Mouse (Mus musculus): ENCODE measurements around the gene Pde4d.

The Pde4d gene

GRCm38 (mm10) chr13:109560261-109560660, 1110.5 kb downstream of the Pde4d start:
- CTCF ChIA-PET = interaction anchor here in 1 of 4 experiments (0.6 kb wide), 1 partner anchor 1715 kb away, joined by 3 read pairs; no protein-coding TSS in a partner anchor
- POLR2A ChIA-PET = interaction anchor here in 1 of 4 experiments (0.5 kb wide), 1 partner anchor 301 kb away, joined by 3 read pairs; no protein-coding TSS in a partner anchor

GRCm38 (mm10) chr13:109568638-109569468, 1119.1 kb downstream of the Pde4d start:
- ChIA-PET CTCF (no interaction called here), POLR2A (no interaction called here)

- ChIA-PET CTCF (no interaction called here), POLR2A (no interaction called here)
These were observed 1119.7 kb downstream of the Pde4d start for GRCm38 (mm10) chr13:109569491-109569890.

DNA sequence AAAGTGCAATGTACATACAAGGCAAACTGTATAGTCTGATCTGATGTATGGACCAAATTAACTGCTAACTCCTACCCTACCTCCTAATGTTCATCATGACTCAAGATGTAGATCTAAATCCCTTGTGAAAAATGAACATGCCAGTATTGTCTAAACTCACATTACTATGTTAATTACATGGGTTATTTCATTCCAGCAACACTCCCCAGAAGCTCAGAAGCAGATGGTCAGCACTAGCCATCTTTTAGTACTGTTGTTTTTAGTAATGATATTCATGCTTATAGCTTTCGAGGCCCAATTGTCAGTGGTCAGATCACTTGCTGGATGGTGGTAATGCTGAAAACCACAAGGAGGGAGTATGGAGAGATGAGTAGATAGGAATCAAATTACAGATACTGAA, 1127.0 kb downstream of the Pde4d start:
- CTCF ChIA-PET = no interaction called here

DNA sequence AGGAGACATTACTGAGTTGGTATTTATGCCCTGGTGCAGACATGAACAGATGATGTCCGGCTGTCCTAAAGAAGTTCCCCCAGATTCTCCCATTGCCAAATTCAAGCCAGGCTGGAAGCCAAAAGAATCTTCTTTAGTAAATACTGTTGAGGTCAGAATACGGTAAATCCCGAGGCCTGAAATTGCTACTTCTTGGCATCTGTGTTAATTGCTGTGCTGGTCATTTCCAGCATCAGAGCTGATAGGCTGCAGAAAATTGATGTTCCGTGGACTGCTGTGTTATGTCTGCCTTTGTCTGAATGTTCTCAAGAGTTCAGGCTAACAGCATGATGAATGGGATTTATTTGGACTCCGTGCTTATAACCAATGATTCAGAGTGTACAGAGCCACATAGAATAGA, 1127.7 kb downstream of the Pde4d start:
- ChIA-PET CTCF (no interaction called here), POLR2A (interaction anchor here in 1 of 4 experiments (0.6 kb wide), 1 partner anchor 198 kb away, joined by 4 read pairs; no protein-coding TSS in a partner anchor)

More for the DNA sequence above, 1127.0 kb downstream of the Pde4d start:
- POLR2A ChIA-PET = interaction anchor here in 1 of 4 experiments (0.6 kb wide), 1 partner anchor 199 kb away, joined by 4 read pairs; no protein-coding TSS in a partner anchor

DNA sequence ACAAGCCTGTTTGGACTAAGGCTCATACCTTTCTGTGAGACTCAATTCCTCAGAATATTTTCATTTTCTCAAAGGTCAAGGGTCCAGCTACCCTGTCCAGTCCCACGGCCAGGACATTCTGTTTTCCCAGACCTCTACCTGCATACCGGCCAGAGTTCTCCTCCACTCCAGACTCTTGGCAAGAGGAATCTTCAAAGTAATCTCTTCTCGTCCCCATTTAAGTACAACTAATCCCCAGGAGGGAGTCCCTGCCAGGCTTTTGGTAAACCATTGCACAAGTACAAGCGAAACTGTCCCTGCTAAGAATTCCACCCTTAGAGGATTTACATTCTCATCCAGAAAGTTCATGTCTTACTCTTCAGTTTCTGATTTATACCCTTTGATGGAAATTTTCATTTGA, 1128.2 kb downstream of the Pde4d start:
- ChIA-PET POLR2A (no interaction called here), CTCF (no interaction called here)

- ChIA-PET CTCF (interaction anchor here in 2 of 4 experiments (0.5 to 0.6 kb wide), 2 partner anchors 62 to 250 kb away, joined by 3 to 4 read pairs; no protein-coding TSS in a partner anchor), POLR2A (interaction anchor here in 3 of 4 experiments (0.6 to 1.4 kb wide), 10 partner anchors 12 to 342 kb away, joined by 3 to 4 read pairs (median 3); no protein-coding TSS in a partner anchor)
These were observed 1131.7 kb downstream of the Pde4d start for GRCm38 (mm10) chr13:109581284-109582070.

DNA sequence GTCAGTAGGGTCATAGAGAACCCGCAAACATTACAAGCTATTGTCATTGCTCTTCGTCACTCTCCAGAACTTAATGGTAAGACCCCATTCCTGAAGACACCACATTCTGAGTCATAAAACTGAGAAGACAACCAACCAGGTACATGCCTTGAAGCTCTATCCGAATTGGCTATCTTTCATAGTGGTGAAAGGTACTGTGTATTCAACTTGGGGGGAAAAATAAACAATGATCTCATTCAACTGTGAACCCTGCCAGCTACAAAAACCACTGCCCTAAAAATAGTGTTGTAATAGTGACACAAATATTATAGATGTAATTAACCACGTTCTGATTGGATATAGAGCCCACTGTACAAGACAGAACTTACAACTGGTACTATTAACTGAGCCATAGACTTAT, 1140.3 kb downstream of the Pde4d start:
- CTCF ChIA-PET = no interaction called here

GRCm38 (mm10) chr13:109592192-109592797, 1142.5 kb downstream of the Pde4d start:
- ChIA-PET POLR2A (interaction anchor here in 1 of 4 experiments (0.6 kb wide), 1 partner anchor 12 kb away, joined by 3 read pairs; no protein-coding TSS in a partner anchor), CTCF (no interaction called here)

More for the DNA sequence above, 1140.3 kb downstream of the Pde4d start:
- POLR2A ChIA-PET = interaction anchor here in 1 of 4 experiments (2.0 kb wide), 1 partner anchor 10 kb away, joined by 5 read pairs; no protein-coding TSS in a partner anchor

DNA sequence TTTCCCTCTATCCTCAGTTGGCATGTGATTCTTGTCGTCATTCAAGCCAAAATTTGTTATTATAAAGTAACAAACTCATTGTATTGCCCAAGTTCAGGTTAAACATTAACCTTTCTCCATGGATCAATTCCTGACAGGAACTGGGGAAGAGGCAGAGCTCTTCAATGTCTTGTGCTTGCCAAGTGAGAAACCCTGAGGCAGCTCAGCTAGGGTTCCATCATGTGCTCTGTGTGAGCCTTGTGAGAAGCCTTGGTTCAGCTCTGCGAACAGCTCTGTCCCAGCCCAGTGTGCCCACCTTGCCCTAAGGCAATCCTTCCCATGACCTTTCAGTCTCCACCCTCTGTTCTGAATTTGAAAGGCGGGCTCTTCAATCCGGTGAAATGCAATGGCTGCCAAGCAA, 1150.0 kb downstream of the Pde4d start:
- CTCF ChIA-PET = no interaction called here
- POLR2A ChIA-PET = interaction anchor here in 2 of 4 experiments (0.7 to 1.4 kb wide), 4 partner anchors 10 to 233 kb away, joined by 3 to 5 read pairs (median 4); no protein-coding TSS in a partner anchor

GRCm38 (mm10) chr13:109604017-109604416, 1154.3 kb downstream of the Pde4d start:
- ChIA-PET POLR2A (interaction anchor here in 1 of 4 experiments (0.6 to 1.0 kb wide), 2 partner anchors 11 to 1619 kb away, joined by 3 to 7 read pairs; no protein-coding TSS in a partner anchor), CTCF (interaction anchor here in 2 of 4 experiments (1.0 to 1.2 kb wide), 2 partner anchors 45 to 375 kb away, joined by 3 to 4 read pairs; no protein-coding TSS in a partner anchor)

GRCm38 (mm10) chr13:109605140-109605539, 1155.4 kb downstream of the Pde4d start:
- ChIA-PET POLR2A (no interaction called here), CTCF (no interaction called here)

DNA sequence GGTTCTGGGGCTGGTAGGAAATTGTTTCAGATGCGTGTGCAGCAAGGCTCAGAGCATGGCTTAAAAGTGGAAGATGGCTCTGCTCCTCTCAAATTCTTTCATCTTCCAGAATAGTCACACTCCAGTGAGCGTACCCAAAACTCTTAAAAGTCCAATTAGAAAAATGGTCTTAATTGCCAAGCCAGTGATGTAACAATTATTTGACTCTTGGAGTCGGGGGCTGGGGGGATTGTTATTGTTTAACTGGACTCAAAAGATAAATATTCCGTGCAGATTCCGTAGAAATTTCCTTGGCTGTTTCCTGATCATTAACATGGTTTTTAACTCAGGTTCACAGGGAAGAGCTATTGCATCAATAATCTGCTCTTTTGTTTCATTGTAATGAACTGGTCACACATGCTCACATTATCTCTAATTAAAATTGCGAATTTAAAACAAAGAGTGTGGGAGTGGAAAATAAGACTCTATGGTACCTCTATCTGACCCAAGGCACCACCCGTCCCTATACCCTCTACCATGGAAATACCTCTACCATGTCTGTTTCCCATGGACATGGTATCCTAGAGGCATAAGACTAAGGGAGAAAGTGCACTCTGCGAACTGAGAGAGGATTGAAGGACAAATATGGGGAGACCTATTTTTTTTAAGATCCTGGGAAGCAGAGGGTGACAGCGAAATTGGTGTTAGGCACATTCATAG, 1159.5 kb downstream of the Pde4d start:
- CTCF ChIA-PET = interaction anchor here in 3 of 4 experiments (0.6 to 1.3 kb wide), 3 partner anchors 27 to 266 kb away, joined by 3 to 5 read pairs (median 3); no protein-coding TSS in a partner anchor

DNA sequence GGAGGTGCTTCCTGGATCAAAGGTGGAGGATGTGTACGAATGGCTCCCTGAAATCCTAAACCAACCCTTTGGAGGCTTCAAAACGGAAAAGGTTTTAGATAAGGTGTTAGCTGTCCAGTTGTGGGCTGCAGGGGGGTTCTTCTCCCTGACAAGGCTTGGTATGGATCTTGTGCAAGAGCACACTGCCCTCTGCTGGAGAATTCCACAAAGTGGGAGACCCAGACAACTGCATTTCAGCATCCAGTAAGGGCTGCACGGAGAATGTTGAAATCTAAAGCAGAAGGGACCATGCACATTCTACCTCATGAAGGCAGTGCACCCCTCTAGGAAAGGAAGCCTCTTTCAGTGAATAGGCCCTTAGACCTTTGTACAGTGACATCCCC, 1160.0 kb downstream of the Pde4d start:
- CTCF ChIA-PET = interaction anchor here in 3 of 4 experiments (0.6 to 1.3 kb wide), 3 partner anchors 28 to 266 kb away, joined by 3 to 5 read pairs (median 3); no protein-coding TSS in a partner anchor
- POLR2A ChIA-PET = interaction anchor here in 1 of 4 experiments (0.5 kb wide), 1 partner anchor 275 kb away, joined by 6 read pairs; no protein-coding TSS in a partner anchor

More for the DNA sequence above, 1159.5 kb downstream of the Pde4d start:
- POLR2A ChIA-PET = interaction anchor here in 1 of 4 experiments (1.2 kb wide), 1 partner anchor 38 kb away, joined by 4 read pairs; no protein-coding TSS in a partner anchor

DNA sequence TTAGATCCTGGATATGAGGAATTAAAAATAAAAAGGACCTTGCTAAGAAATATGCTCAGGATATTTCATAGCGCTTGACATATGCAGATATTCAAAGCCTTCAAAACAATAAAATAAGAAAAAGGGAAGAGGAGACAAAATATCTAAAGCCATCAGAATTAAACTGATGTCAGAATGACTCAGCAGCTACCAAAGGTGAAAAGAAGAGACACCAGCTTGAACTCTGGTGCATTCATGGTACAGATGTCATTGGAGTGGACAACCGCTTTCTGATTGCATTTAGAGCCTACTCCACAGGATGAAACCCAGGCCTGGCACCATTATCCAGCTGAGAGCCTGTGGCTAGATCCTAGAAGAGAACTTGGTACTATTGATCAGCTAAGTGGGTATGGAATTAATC, 1161.0 kb downstream of the Pde4d start:
- ChIA-PET POLR2A (interaction anchor here in 2 of 4 experiments (0.8 to 3.3 kb wide), 17 partner anchors 9 to 409 kb away, joined by 3 to 17 read pairs (median 5); no protein-coding TSS in a partner anchor), CTCF (interaction anchor here (0.7 to 3.0 kb wide), 6 partner anchors 42 to 409 kb away, joined by 3 to 11 read pairs (median 4); no protein-coding TSS in a partner anchor)

DNA sequence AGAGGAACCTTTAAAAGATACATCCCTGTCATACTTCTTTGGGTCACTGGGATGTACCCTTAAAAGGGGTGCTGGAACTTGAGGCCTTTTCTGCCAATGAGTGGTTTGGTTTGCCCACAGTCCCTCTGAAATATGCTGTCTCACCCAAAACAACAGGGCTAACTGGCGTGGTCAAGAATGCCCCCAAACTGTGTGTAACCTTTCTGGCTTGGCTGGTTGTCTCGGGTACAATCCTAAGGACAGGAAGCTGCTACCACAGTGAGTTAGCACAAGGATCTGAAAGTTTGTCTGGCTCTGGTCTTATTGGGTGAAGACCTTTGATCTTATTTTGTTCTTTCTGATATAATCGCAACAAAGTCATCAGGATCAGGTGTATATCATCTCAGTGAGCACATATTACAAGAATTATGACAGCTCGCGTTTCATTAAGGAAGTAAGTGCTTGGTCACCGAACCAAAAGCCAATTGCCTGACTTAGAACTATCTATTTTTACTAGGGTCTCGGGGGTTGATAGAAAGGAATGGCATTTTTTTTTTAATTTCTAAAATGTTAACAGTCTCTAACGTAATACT, 1165.6 kb downstream of the Pde4d start:
- CTCF ChIA-PET = interaction anchor here in 1 of 4 experiments (0.8 kb wide), 1 partner anchor 80 kb away, joined by 9 read pairs; no protein-coding TSS in a partner anchor
- POLR2A ChIA-PET = interaction anchor here in 1 of 4 experiments (0.7 to 0.9 kb wide), 3 partner anchors 9 to 310 kb away, joined by 3 to 4 read pairs (median 4); no protein-coding TSS in a partner anchor

DNA sequence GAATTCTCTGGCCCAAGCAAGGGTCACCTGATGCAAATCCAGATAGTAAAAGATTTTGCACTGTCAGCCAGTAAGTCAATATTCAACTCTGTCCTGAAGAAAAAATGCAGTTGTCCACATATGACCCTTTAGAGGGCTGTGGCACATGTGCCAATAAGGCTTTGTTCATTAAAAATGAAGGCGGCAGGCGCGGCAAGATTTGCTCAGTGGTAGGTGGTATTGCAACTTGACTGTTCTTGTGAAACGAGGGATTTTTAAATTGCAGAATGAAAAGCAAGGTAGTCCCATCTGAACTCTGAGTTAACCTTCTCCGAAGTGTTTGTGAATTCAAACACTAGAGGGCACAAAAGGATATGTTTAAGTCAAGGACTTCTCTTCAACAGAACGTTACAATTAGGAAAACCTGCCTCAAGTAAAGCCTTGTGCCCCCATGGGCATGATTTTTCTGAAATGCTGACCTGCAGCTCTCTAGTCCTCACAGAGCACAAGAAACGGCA, 1166.1 kb downstream of the Pde4d start:
- ChIA-PET POLR2A (no interaction called here), CTCF (no interaction called here)
